12 mouse cellular contexts compared by ENCODE assay signal in the genomic region with DNA sequence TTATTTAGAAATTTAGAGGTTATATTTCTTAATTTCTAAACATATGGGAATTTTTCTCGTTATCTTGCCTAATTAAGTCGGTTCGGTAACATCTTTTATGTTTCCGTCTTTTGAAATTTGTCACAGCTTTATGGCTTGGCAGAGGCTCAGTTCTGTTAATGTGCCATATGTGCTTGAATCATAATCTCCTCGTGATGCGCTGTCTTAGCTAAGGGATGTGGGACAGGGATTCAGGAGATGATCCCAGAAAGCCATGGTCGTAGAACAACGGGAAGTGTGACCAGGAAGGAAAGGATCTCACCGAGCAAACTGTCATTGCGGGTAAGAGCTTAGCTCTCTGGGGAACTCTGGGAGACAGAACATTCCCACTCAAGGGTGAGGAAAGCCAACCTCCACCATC. TPM values are rescaled to one million over a fixed set of nuclear protein-coding genes. Genes with fewer than 3 reads are reported as not detected.
DNase-seq lines count a peak whose midpoint lies in the region; ATAC-seq and TF ChIP-seq lines count a peak whose summit lies in the region.
"Had no signal": no experiment of that assay in that cellular context is flagged by ENCODE, and none has a peak within 500 bp of the region (broad histone marks: within the 10 kb centered on the region; RNA-seq: fewer than 3 reads in every experiment).

No protein-coding gene starts in this region.

- peak overlapping the region; percentile 65 for H3K27ac ChIP-seq in left cerebral cortex, adult 2 months
- H3K27ac ChIP-seq in neural tube, embryonic 15.5 days (replicated peaks): peak overlapping the region; percentile 49; the same call in 1 of the 2 replicates
- H3K27ac ChIP-seq: heart, embryonic 13.5 days; liver, embryonic 13.5 days had no signal

- no peaks in the 10 kb centered on the region for H3K4me1 ChIP-seq in neural tube, embryonic 15.5 days
- H3K4me1 ChIP-seq: heart, embryonic 13.5 days; liver, embryonic 13.5 days had no signal

- H3K9ac ChIP-seq in neural tube, embryonic 15.5 days (replicated peaks): no peak overlapping the region
- H3K9ac ChIP-seq: heart, embryonic 13.5 days; liver, embryonic 13.5 days had no signal

- no peak overlapping the region for H3K4me2 ChIP-seq in neural tube, embryonic 15.5 days
- H3K4me2 ChIP-seq: heart, embryonic 13.5 days; liver, embryonic 13.5 days had no signal

- no peaks in the 10 kb centered on the region for H3K9me3 ChIP-seq in neural tube, embryonic 15.5 days (replicated peaks)
- H3K9me3 ChIP-seq: heart, embryonic 13.5 days; liver, embryonic 13.5 days had no signal

- ATAC-seq in cerebellum, adult (ENCODE audit: insufficient number of reproducible peaks, low FRiP score, low TSS enrichment): peak; percentile 31; the same call in 1 of the 2 replicates
- ATAC-seq in neural tube, embryonic 15.5 days (ENCODE audit: low FRiP score): no peak

- no peaks in the 10 kb centered on the region for H3K36me3 ChIP-seq in neural tube, embryonic 15.5 days
- H3K36me3 ChIP-seq: heart, embryonic 13.5 days; liver, embryonic 13.5 days had no signal

- intact Hi-C loops in left cerebral cortex, adult 2 months (cut with DNase I): loop anchor here (2.0 kb wide), 1 partner anchor 43 kb away; no protein-coding TSS in a partner anchor
- intact Hi-C loops in heart, postnatal 10 days (cut with DNase I): no loop called here

- DNase-seq in cerebellum, postnatal 4 days (ENCODE audit: low spot score in 2 of 2): no peak
- peak in 1 of 2 experiments; percentile 33 for DNase-seq in left cerebral cortex, adult 2 months (ENCODE audit: extremely low spot score in 1 of 2, low spot score in 2 of 2)
- DNase-seq in left cerebral cortex, adult 8-10 months (ENCODE audit: low spot score in 2 of 2): no peak
- DNase-seq in cerebellum, postnatal 14 days: peak; percentile 37 to 51
- no peak for DNase-seq in heart, postnatal 10 days
- DNase-seq in spleen, adult 18-20 months: no peak
- DNase-seq: gastrocnemius, postnatal 10 days; kidney, adult 11 months; liver, embryonic 13.5 days had no signal

- H3K27me3 ChIP-seq in neural tube, embryonic 15.5 days (replicated peaks): no peaks in the 10 kb centered on the region
- H3K27me3 ChIP-seq: heart, embryonic 13.5 days; liver, embryonic 13.5 days had no signal

- 71% methylated on average over 10 of the region's 10 CpGs for WGBS in neural tube, embryonic 15.5 days

- H3K4me3 ChIP-seq in left cerebral cortex, adult 2 months: no peak overlapping the region
- no peak overlapping the region for H3K4me3 ChIP-seq in neural tube, embryonic 15.5 days (replicated peaks)
- H3K4me3 ChIP-seq: heart, embryonic 13.5 days; liver, embryonic 13.5 days had no signal

- no peak for TF ChIP-seq CTCF in left cerebral cortex, adult 2 months (IDR thresholded peaks at IDR 0.05)

RNA-seq across cellular contexts. Expression of gene Chchd5, which starts 10.4 kb away (rescaled TPM):
- 10 to 100 TPM; 10.2 to 12.2 TPM for total RNA-seq in left cerebral cortex, adult 2 months (2021)
- 10 to 100 TPM; 11.2 to 13.0 (median 12.0) TPM for total RNA-seq in left cerebral cortex, adult 8-10 months (2022)
- 22.6 and 23.6 TPM in 2 replicates for polyA plus RNA-seq in neural tube, embryonic 15.5 days (2015; fragmentation: Nextera tagmentation; extraction: Ambion mirVana)
- total RNA-seq in heart, postnatal 10 days (2021): 10 to 100 TPM; 11.6 to 13.9 TPM

RNA-seq across cellular contexts. Expression of gene Polr1b, which starts 39.1 kb away (rescaled TPM):
- 10 to 100 TPM; 23.5 to 27.7 TPM for total RNA-seq in left cerebral cortex, adult 2 months (2021)
- 10 to 100 TPM; 19.8 to 25.0 (median 21.5) TPM for total RNA-seq in left cerebral cortex, adult 8-10 months (2022)
- 14.5 and 20.4 TPM in 2 replicates for polyA plus RNA-seq in neural tube, embryonic 15.5 days (2015; fragmentation: Nextera tagmentation; extraction: Ambion mirVana)
- 10 to 100 TPM; 10.4 to 14.1 TPM for total RNA-seq in heart, postnatal 10 days (2021)

RNA-seq across cellular contexts. Expression of gene Slc20a1, which starts 58.7 kb away (rescaled TPM):
- 100 to 1,000 TPM; 161 to 164 TPM for total RNA-seq in left cerebral cortex, adult 2 months (2021)
- total RNA-seq in left cerebral cortex, adult 8-10 months (2022): 100 to 1,000 TPM; 136 to 167 (median 155) TPM
- polyA plus RNA-seq in neural tube, embryonic 15.5 days (2015; fragmentation: Nextera tagmentation; extraction: Ambion mirVana): 48.2 and 48.9 TPM in 2 replicates
- total RNA-seq in heart, postnatal 10 days (2021): 10 to 100 TPM; 15.3 to 18.8 TPM

Comparison
In these comparisons a context has a peak if more than half of its experiments do, and no peak if none do; other contexts are left out.
1. DNase-seq: peak in cerebellum, postnatal 14 days (2 of 2); none in cerebellum, postnatal 4 days (0 of 2), left cerebral cortex, adult 8-10 months (0 of 2), heart, postnatal 10 days (0 of 2) and spleen, adult 18-20 months (0 of 2).
2. RNA of gene Slc20a1, which starts 58.7 kb away (total RNA-seq): 136 to 167 TPM in left cerebral cortex, adult 8-10 months and 161 to 164 TPM in left cerebral cortex, adult 2 months; 15.3 to 18.8 TPM in heart, postnatal 10 days; every median in the first group is over 4 times any median in the second.